Mouse (Mus musculus) right cerebral cortex, postnatal 10 days (tissue): ENCODE measurements around the gene Ganab.
"Not testable (repeated sequence)": the region's sequence is repeated elsewhere in the genome, so short reads cannot be mapped to it uniquely, and the experiment has no call there.

Experiments
- DNase-seq, 2 experiments: peaks; one replicate each; pipeline ENCODE4 v3.0.0; 2021; ENCODE audit warnings: low spot score in 2 of 2

Ganab gene

GRCm38 (mm10) chr19:8897865-8898495, at the start of gene Ganab:
TSS of gene Ganab (plus strand) at chr19:8898071.
- peak; percentile 98 for DNase-seq

- no peak for DNase-seq
These were observed 49.5 kb upstream of the Ganab start for GRCm38 (mm10) chr19:8848356-8848755.

- peak in 1 of 2 experiments; percentile 47 for DNase-seq
These were observed 47.4 kb upstream of the Ganab start, which contains the start of gene Lrrn4cl for GRCm38 (mm10) chr19:8850402-8850901. TSS of gene Lrrn4cl (plus strand) at chr19:8850768.

GRCm38 (mm10) chr19:8851639-8852038, 46.2 kb upstream of the Ganab start:
- DNase-seq, result no peak

GRCm38 (mm10) chr19:8852236-8852928, 45.5 kb upstream of the Ganab start:
- DNase-seq, result peak in 1 of 2 experiments; percentile 33

- peak in 1 of 2 experiments; percentile 36 for DNase-seq
These were observed 44.8 kb upstream of the Ganab start for GRCm38 (mm10) chr19:8853117-8853516.

GRCm38 (mm10) chr19:8857689-8858088, 40.2 kb upstream of the Ganab start:
- peak in 1 of 2 experiments; percentile 56 for DNase-seq

- no peak for DNase-seq
These were observed 38.9 kb upstream of the Ganab start for GRCm38 (mm10) chr19:8859018-8859417.

GRCm38 (mm10) chr19:8864265-8864664, 33.6 kb upstream of the Ganab start:
- no peak for DNase-seq

- not testable (repeated sequence) for DNase-seq
These were observed 27.5 kb upstream of the Ganab start for GRCm38 (mm10) chr19:8870381-8870780.

GRCm38 (mm10) chr19:8870838-8871237, 27.0 kb upstream of the Ganab start:
- DNase-seq, result no peak

- DNase-seq, result peak; percentile 99
These were observed 26.3 kb upstream of the Ganab start, which contains the start of gene Ubxn1 for GRCm38 (mm10) chr19:8871267-8872186. TSS of gene Ubxn1 (plus strand) at chr19:8871496.

GRCm38 (mm10) chr19:8872266-8872840, 25.5 kb upstream of the Ganab start:
- no peak for DNase-seq

- no peak for DNase-seq
These were observed 22.8 kb upstream of the Ganab start for GRCm38 (mm10) chr19:8875031-8875430.

- DNase-seq, result peak; percentile 92 to 94
These were observed 17.4 kb upstream of the Ganab start, which contains the start of gene Uqcc3 for GRCm38 (mm10) chr19:8880311-8881033. TSS of gene Uqcc3 (minus strand) at chr19:8880923.

- no peak for DNase-seq
These were observed 16.9 kb upstream of the Ganab start for GRCm38 (mm10) chr19:8881034-8881392.

GRCm38 (mm10) chr19:8883616-8884015, 14.3 kb upstream of the Ganab start, which contains the start of the genes Lbhd1 and Gm49403:
TSS of gene Lbhd1 (plus strand) at chr19:8883732.
TSS of gene Gm49403 (plus strand) at chr19:8883930.
- no peak for DNase-seq

GRCm38 (mm10) chr19:8886916-8887584, 10.8 kb upstream of the Ganab start:
- DNase-seq, result no peak

GRCm38 (mm10) chr19:8887585-8888463, 10.0 kb upstream of the Ganab start:
- DNase-seq, result peak in 1 of 2 experiments; percentile 13
